Comparison of ENCODE assay signal across 25 mouse cellular contexts in genomic region chr15:27657866-27658265, GRCm38 (mm10).
"Had no signal": no experiment of that assay in that cellular context is flagged by ENCODE, and none has a peak within 500 bp of the region (broad histone marks: within the 10 kb centered on the region; RNA-seq: fewer than 3 reads in every experiment).

No protein-coding gene starts in this region.

- H3K9me3 ChIP-seq: heart, embryonic 13.5 days; heart, embryonic 15.5 days; hindbrain, embryonic 13.5 days; hindbrain, embryonic 15.5 days; kidney, embryonic 15.5 days; limb, embryonic 15.5 days had no signal

- H3K4me2 ChIP-seq: heart, embryonic 11.5 days; heart, embryonic 13.5 days; heart, embryonic 15.5 days; hindbrain, embryonic 13.5 days; hindbrain, embryonic 15.5 days; kidney, embryonic 15.5 days; limb, embryonic 13.5 days; limb, embryonic 15.5 days had no signal

- DNase-seq: forebrain, postnatal 0 days; gastrocnemius, postnatal 14 days; gastrocnemius, postnatal 36 days; heart, adult 18-20 months; heart, postnatal 14 days; heart, postnatal 36 days; kidney, adult 11 months; kidney, adult 2 months; kidney, adult 9 months; kidney, postnatal 14 days; kidney, postnatal 36 days; layer of hippocampus, postnatal 36 days; left cerebral cortex, postnatal 4 days had no signal

- H3K27me3 ChIP-seq: heart, embryonic 13.5 days; heart, embryonic 15.5 days; hindbrain, embryonic 13.5 days; hindbrain, embryonic 15.5 days; kidney, embryonic 15.5 days; limb, embryonic 13.5 days; limb, embryonic 15.5 days had no signal

- ATAC-seq: forebrain, postnatal 0 days; hindbrain, postnatal 0 days; intestine, embryonic 16.5 days had no signal

- H3K4me1 ChIP-seq: heart, embryonic 15.5 days; hindbrain, embryonic 13.5 days; hindbrain, embryonic 15.5 days; kidney, embryonic 15.5 days; limb, embryonic 13.5 days; limb, embryonic 15.5 days had no signal

- H3K4me3 ChIP-seq: heart, embryonic 13.5 days; heart, embryonic 15.5 days; hindbrain, embryonic 13.5 days; hindbrain, embryonic 15.5 days; kidney, embryonic 15.5 days; layer of hippocampus, adult 2 months; limb, embryonic 13.5 days; limb, embryonic 15.5 days had no signal

- H3K36me3 ChIP-seq: heart, embryonic 13.5 days; heart, embryonic 15.5 days; hindbrain, embryonic 13.5 days; hindbrain, embryonic 15.5 days; limb, embryonic 13.5 days had no signal

- H3K9ac ChIP-seq: forebrain, postnatal 0 days; heart, embryonic 13.5 days; heart, embryonic 15.5 days; hindbrain, embryonic 13.5 days; hindbrain, embryonic 15.5 days; kidney, embryonic 15.5 days; limb, embryonic 13.5 days; limb, embryonic 15.5 days had no signal

- H3K27ac ChIP-seq: heart, embryonic 13.5 days; heart, embryonic 15.5 days; hindbrain, embryonic 13.5 days; hindbrain, embryonic 15.5 days; hindbrain, postnatal 0 days; kidney, embryonic 15.5 days; kidney, postnatal 0 days; layer of hippocampus, adult 2 months; limb, embryonic 13.5 days; limb, embryonic 15.5 days had no signal
